Mouse (Mus musculus): ENCODE data around the gene Gm10961. TPM values are rescaled to one million over a fixed set of nuclear protein-coding genes. Genes with fewer than 3 reads are reported as not detected.

Gm10961 gene
- polyA plus RNA-seq, 1 experiment: not detected

DNA sequence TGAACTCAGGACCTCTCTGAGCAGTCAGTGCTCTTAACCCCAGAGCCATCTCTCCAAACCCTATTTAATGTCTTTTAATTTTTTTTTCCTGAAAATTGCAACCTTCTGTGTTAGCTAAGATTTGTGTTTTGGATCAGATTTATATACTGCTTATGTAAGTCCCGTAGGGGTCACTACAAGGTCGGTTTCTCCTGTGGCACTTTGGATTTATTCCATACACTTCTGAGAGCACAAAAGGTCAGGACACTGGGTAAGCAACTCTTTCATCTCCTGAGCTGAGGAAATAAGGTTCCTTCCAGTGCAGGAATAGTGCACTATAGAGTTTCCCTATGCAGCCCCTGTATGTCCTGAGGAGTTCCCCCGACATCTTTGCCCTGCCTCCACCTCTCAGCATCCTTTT, 24.4 kb downstream of the Gm10961 start:
- Histone ChIP-seq H3K27me3 (ENCODE audit: control insufficient read depth, insufficient read depth, low read length) (no peaks in the 10 kb centered on the region), H3K27ac (ENCODE audit: insufficient read depth, low read depth, low read length) (no peak overlapping the region), H3K4me3 (ENCODE audit: low read depth, low read length) (no peak overlapping the region), H3K4me1 (ENCODE audit: control insufficient read depth, insufficient read depth, insufficient read length, low read length) (no peaks in the 10 kb centered on the region), H3K36me3 (ENCODE audit: control insufficient read depth, insufficient read depth, low read length) (peaks cover 4% of the 10 kb centered on the region; the same call in 1 of the 2 replicates)
- no peak for TF ChIP-seq CTCF (IDR thresholded peaks at IDR 0.05; ENCODE audit: extremely low read depth, insufficient read length, insufficient replicate concordance, low read depth, low read length)
- 74% methylated on average over 3 of the region's 3 CpGs for WGBS

DNA sequence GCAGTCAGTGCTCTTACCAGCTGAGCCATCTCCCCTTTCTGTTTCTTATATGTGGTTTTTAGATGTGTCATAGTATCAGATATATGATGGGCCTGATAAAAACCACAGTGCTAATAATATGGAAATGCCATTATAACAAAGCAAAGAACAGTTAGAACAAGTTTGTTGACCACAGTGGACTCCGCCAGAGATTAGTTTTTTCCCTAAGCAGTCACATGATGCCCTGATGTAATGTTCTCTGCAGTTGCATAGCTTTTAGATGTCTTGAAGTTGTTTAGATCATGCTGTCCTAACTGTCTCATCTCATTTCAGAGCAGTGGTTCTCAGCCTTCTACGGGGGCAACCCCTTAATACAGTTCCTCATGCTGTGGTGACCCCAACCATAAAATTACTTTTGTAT, 25.0 kb downstream of the Gm10961 start:
- TF ChIP-seq POLR2A (IDR thresholded peaks at IDR 0.05; ENCODE audit: low read depth, low read length) (no peak), CTCF (IDR thresholded peaks at IDR 0.05; ENCODE audit: extremely low read depth, insufficient read length, insufficient replicate concordance, low read depth, low read length) (no peak)
- Histone ChIP-seq H3K4me3 (ENCODE audit: low read depth, low read length) (no peak overlapping the region), H3K36me3 (ENCODE audit: control insufficient read depth, insufficient read depth, low read length) (peaks cover 9% of the 10 kb centered on the region; the same call in 1 of the 2 replicates), H3K27me3 (ENCODE audit: control insufficient read depth, insufficient read depth, low read length) (no peaks in the 10 kb centered on the region), H3K27ac (ENCODE audit: insufficient read depth, low read depth, low read length) (no peak overlapping the region), H3K4me1 (ENCODE audit: control insufficient read depth, insufficient read depth, insufficient read length, low read length) (no peaks in the 10 kb centered on the region)
- WGBS: 83% methylated on average over 2 of the region's 2 CpGs

DNA sequence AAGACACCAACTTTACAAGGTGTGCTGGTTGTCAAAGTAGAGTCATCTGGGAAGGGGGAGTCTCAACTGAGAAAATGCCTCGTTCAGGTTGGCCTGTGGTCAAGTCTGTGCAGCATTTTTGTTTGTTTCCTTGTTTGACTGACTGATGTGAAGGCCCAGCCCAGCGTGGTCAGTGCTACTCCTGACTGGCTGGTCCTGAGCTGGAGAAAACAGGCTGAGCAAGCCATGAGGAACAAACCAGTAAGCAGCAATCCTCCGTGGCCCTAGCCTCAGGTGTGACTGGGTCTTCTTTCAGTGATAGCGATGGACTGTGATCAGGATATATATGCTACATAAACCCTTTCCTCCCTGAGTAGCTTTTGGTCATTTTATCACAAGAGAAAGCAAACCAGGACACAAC, 25.8 kb downstream of the Gm10961 start:
- Histone ChIP-seq H3K27ac (ENCODE audit: insufficient read depth, low read depth, low read length) (no peak overlapping the region), H3K27me3 (ENCODE audit: control insufficient read depth, insufficient read depth, low read length) (no peaks in the 10 kb centered on the region), H3K36me3 (ENCODE audit: control insufficient read depth, insufficient read depth, low read length) (peaks cover 10% of the 10 kb centered on the region; the same call in 1 of the 2 replicates), H3K4me1 (ENCODE audit: control insufficient read depth, insufficient read depth, insufficient read length, low read length) (no peaks in the 10 kb centered on the region), H3K4me3 (ENCODE audit: low read depth, low read length) (no peak overlapping the region)
- WGBS: 43% methylated on average over 4 of the region's 4 CpGs
- TF ChIP-seq CTCF (IDR thresholded peaks at IDR 0.05; ENCODE audit: extremely low read depth, insufficient read length, insufficient replicate concordance, low read depth, low read length): no peak
- TF ChIP-seq POLR2A (IDR thresholded peaks at IDR 0.05; ENCODE audit: low read depth, low read length): no peak

DNA sequence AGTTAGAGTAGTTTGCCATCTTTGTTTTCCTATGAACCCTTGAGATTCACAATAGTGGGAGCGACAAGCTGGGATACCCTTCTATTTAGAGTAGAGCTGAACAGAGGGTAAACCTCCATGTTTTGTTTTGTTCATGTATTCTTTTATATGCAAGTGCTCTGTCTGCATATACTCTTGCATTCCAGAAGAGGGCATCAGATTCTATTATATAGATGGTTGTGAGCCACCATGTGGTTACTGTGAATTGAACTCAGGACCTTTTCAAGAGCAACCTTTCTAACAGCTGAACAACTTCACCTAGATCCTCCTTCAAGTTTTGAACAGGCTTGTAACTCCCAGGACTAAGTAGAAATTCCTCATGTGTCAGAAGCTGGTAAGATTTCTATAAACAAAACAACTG, 27.9 kb downstream of the Gm10961 start:
- H3K4me1 ChIP-seq (ENCODE audit: control insufficient read depth, insufficient read depth, insufficient read length, low read length): no peaks in the 10 kb centered on the region
- no peak overlapping the region for H3K27ac ChIP-seq (ENCODE audit: insufficient read depth, low read depth, low read length)
- H3K4me3 ChIP-seq (ENCODE audit: low read depth, low read length): no peak overlapping the region
- H3K27me3 ChIP-seq (ENCODE audit: control insufficient read depth, insufficient read depth, low read length): no peaks in the 10 kb centered on the region
- WGBS: 86% methylated on average over 1 of the region's 1 CpGs
- H3K36me3 ChIP-seq (ENCODE audit: control insufficient read depth, insufficient read depth, low read length): peaks cover 22% of the 10 kb centered on the region
- TF ChIP-seq CTCF (IDR thresholded peaks at IDR 0.05; ENCODE audit: extremely low read depth, insufficient read length, insufficient replicate concordance, low read depth, low read length): no peak
- TF ChIP-seq POLR2A (IDR thresholded peaks at IDR 0.05; ENCODE audit: low read depth, low read length): no peak

DNA sequence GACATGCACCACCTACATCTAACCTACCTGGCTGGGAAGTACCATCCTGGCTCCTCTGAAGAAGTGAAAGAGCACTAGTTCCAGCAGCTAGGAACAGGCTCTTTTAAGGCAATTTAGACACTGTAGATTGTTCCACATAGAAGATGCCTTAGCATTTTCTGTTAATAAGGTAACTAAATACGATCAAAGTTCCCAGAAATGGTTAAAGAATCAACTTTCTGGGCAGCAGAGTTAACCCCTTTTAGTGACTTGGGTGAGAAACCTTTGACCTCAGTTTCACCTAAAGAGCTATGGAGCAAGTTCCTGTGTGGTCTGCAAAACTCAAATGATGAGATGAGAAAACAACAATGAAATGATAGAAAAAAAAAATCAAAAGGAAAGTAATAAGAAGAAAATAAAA, 33.5 kb downstream of the Gm10961 start:
- H3K4me1 ChIP-seq (ENCODE audit: control insufficient read depth, insufficient read depth, insufficient read length, low read length): no peaks in the 10 kb centered on the region
- H3K4me3 ChIP-seq (ENCODE audit: low read depth, low read length): no peak overlapping the region
- 89% methylated on average over 1 of the region's 1 CpGs for WGBS
- H3K27ac ChIP-seq (ENCODE audit: insufficient read depth, low read depth, low read length): no peak overlapping the region
- TF ChIP-seq CTCF (IDR thresholded peaks at IDR 0.05; ENCODE audit: extremely low read depth, insufficient read length, insufficient replicate concordance, low read depth, low read length) (no peak), POLR2A (IDR thresholded peaks at IDR 0.05; ENCODE audit: low read depth, low read length) (no peak)
- peaks cover 72% of the 10 kb centered on the region for H3K36me3 ChIP-seq (ENCODE audit: control insufficient read depth, insufficient read depth, low read length)
- H3K27me3 ChIP-seq (ENCODE audit: control insufficient read depth, insufficient read depth, low read length): no peaks in the 10 kb centered on the region

DNA sequence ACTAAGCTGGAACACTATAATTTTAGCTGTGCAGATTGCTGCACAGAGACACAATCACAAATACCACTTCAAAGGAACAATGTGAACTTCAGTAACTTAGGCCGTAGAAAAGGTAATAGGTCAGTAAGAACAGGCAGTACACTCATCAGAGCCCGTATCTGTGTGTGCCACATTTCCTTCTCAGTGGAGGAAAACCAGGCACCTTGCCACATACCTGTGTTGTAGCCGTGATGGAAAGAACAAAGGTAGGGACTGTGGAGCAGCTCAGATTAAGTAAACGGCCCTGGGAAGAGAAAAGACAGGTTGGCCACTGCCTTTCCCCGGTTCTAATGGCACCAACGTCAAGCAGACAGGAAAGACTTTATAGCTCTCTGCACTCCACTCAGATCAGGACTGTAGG, 36.3 kb downstream of the Gm10961 start:
- H3K36me3 ChIP-seq (ENCODE audit: control insufficient read depth, insufficient read depth, low read length): peaks cover 80% of the 10 kb centered on the region
- WGBS: 67% methylated on average over 6 of the region's 6 CpGs
- no peak overlapping the region for H3K4me3 ChIP-seq (ENCODE audit: low read depth, low read length)
- no peaks in the 10 kb centered on the region for H3K4me1 ChIP-seq (ENCODE audit: control insufficient read depth, insufficient read depth, insufficient read length, low read length)
- no peak overlapping the region for H3K27ac ChIP-seq (ENCODE audit: insufficient read depth, low read depth, low read length)
- H3K27me3 ChIP-seq (ENCODE audit: control insufficient read depth, insufficient read depth, low read length): no peaks in the 10 kb centered on the region
- no peak for TF ChIP-seq CTCF (IDR thresholded peaks at IDR 0.05; ENCODE audit: extremely low read depth, insufficient read length, insufficient replicate concordance, low read depth, low read length)
- TF ChIP-seq POLR2A (IDR thresholded peaks at IDR 0.05; ENCODE audit: low read depth, low read length): no peak

DNA sequence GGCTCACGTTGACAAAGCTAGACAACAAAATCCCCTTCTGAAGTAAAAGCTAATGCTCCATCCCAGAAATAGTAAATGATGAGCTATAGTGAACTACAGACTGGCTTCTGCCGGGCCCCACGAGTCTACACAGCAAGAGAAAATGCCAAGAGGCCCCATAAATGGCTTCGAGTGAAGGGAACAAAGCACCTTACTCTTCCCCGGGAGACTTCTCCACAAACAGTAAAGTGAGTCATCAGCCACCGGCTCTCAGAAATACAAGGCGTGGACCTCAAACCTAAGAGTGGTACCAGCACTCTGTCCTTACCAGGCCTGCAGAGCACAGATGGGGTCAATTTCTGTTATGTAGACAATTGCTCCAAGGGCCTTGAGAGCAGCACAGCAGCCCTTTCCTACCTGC, 37.7 kb downstream of the Gm10961 start:
- Histone ChIP-seq H3K27ac (ENCODE audit: insufficient read depth, low read depth, low read length) (no peak overlapping the region), H3K36me3 (ENCODE audit: control insufficient read depth, insufficient read depth, low read length) (peaks cover 77% of the 10 kb centered on the region), H3K4me3 (ENCODE audit: low read depth, low read length) (no peak overlapping the region), H3K4me1 (ENCODE audit: control insufficient read depth, insufficient read depth, insufficient read length, low read length) (no peaks in the 10 kb centered on the region), H3K27me3 (ENCODE audit: control insufficient read depth, insufficient read depth, low read length) (no peaks in the 10 kb centered on the region)
- WGBS: 72% methylated on average over 7 of the region's 7 CpGs
- TF ChIP-seq POLR2A (IDR thresholded peaks at IDR 0.05; ENCODE audit: low read depth, low read length) (no peak), CTCF (IDR thresholded peaks at IDR 0.05; ENCODE audit: extremely low read depth, insufficient read length, insufficient replicate concordance, low read depth, low read length) (no peak)

DNA sequence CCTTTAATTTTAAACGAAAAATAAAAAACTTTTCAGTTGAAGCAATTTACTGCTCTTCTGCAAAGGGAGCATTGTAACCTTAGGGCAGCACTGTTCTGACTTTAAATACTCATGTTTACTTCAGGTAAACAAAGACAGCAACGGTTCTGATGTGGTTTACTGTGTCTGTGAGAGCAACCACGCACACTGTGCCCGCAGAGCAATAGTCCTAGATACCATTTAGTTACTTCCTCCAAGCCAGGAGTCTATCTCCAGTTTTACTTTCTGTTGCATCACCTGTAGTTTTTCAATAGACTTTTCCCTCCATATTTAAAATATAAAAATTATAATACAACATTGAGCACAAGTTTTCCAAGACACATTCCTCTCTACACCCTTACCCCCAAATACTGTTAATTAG, 39.4 kb downstream of the Gm10961 start:
- Histone ChIP-seq H3K27me3 (ENCODE audit: control insufficient read depth, insufficient read depth, low read length) (no peaks in the 10 kb centered on the region), H3K4me3 (ENCODE audit: low read depth, low read length) (no peak overlapping the region), H3K27ac (ENCODE audit: insufficient read depth, low read depth, low read length) (no peak overlapping the region), H3K36me3 (ENCODE audit: control insufficient read depth, insufficient read depth, low read length) (peaks cover 77% of the 10 kb centered on the region), H3K4me1 (ENCODE audit: control insufficient read depth, insufficient read depth, insufficient read length, low read length) (no peaks in the 10 kb centered on the region)
- TF ChIP-seq CTCF (IDR thresholded peaks at IDR 0.05; ENCODE audit: extremely low read depth, insufficient read length, insufficient replicate concordance, low read depth, low read length) (no peak), POLR2A (IDR thresholded peaks at IDR 0.05; ENCODE audit: low read depth, low read length) (no peak)
- 46% methylated on average over 4 of the region's 4 CpGs for WGBS
